Mouse (Mus musculus): ENCODE measurements at regions not wholly inside any gene's neighbourhood (a gene's known extent, or its start where the extent isn't known, plus 50 kb on each side); places are given as distances from the start of the nearest gene placed in this dataset.

- Histone ChIP-seq H3K4me3 (ENCODE audit: control insufficient read depth in 1 of 2, insufficient read depth in 1 of 2, low read depth in 2 of 2, low read length in 2 of 2) (no peak overlapping the region), H3K36me3 (ENCODE audit: control insufficient read depth in 1 of 2, insufficient read depth in 2 of 2, low read length in 2 of 2) (no peaks in the 10 kb centered on the region), H3K27ac (ENCODE audit: control insufficient read depth, low read depth, low read length) (no peak overlapping the region), H3K79me2 (ENCODE audit: control insufficient read depth, insufficient read depth, low read length, poor library complexity) (no peaks in the 10 kb centered on the region), H3K9ac (ENCODE audit: control insufficient read depth, low read depth, low read length, poor library complexity, severe bottlenecking) (no peak overlapping the region), H3K4me1 (ENCODE audit: control insufficient read depth in 1 of 2, insufficient read depth in 2 of 2, low read length in 2 of 2) (no peaks in the 10 kb centered on the region), H3K27me3 (ENCODE audit: control insufficient read depth in 1 of 2, insufficient read depth in 2 of 2, low read length in 2 of 2) (no peaks in the 10 kb centered on the region), H3K9me3 (replicated peaks; ENCODE audit: insufficient read depth, low read length) (no peaks in the 10 kb centered on the region)
- no peak for DNase-seq (ENCODE audit: low read depth, low spot score)
- TF ChIP-seq MAFK (IDR thresholded peaks at IDR 0.05; ENCODE audit: borderline replicate concordance, low read depth, low read length) (no peak), NRF1 (IDR thresholded peaks at IDR 0.05; ENCODE audit: insufficient read depth, low read depth, low read length, poor library complexity, severe bottlenecking) (no peak), ZKSCAN1 (IDR thresholded peaks at IDR 0.05; ENCODE audit: low read depth, low read length) (no peak), NELFE (IDR thresholded peaks at IDR 0.05; ENCODE audit: low read depth, low read length) (no peak), MXI1 (IDR thresholded peaks at IDR 0.05; ENCODE audit: low read depth, low read length) (no peak), CHD2 (IDR thresholded peaks at IDR 0.05; ENCODE audit: low read length) (no peak), ZC3H11A (IDR thresholded peaks at IDR 0.05; ENCODE audit: low read depth, low read length) (no peak), TBP (IDR thresholded peaks at IDR 0.05; ENCODE audit: low read depth, low read length) (no peak), HCFC1 (IDR thresholded peaks at IDR 0.05; ENCODE audit: low read depth, low read length) (no peak), MEF2A (IDR thresholded peaks at IDR 0.05; ENCODE audit: extremely low read depth, insufficient replicate concordance, low read depth, low read length, poor library complexity, severe bottlenecking) (no peak)
Observed at GRCm38 (mm10) chr8:35268986-35269385, 496.6 kb upstream of the Gm19410 start.

GRCm38 (mm10) chr8:35275972-35276371, 489.6 kb upstream of the Gm19410 start:
- Histone ChIP-seq H3K4me1 (ENCODE audit: control insufficient read depth in 1 of 2, insufficient read depth in 2 of 2, low read length in 2 of 2) (no peaks in the 10 kb centered on the region), H3K9me3 (replicated peaks; ENCODE audit: insufficient read depth, low read length) (no peaks in the 10 kb centered on the region), H3K27me3 (ENCODE audit: control insufficient read depth in 1 of 2, insufficient read depth in 2 of 2, low read length in 2 of 2) (no peaks in the 10 kb centered on the region), H3K9ac (ENCODE audit: control insufficient read depth, low read depth, low read length, poor library complexity, severe bottlenecking) (no peak overlapping the region), H3K4me3 (ENCODE audit: control insufficient read depth in 1 of 2, insufficient read depth in 1 of 2, low read depth in 2 of 2, low read length in 2 of 2) (no peak overlapping the region), H3K79me2 (ENCODE audit: control insufficient read depth, insufficient read depth, low read length, poor library complexity) (no peaks in the 10 kb centered on the region), H3K36me3 (ENCODE audit: control insufficient read depth in 1 of 2, insufficient read depth in 2 of 2, low read length in 2 of 2) (no peaks in the 10 kb centered on the region), H3K27ac (ENCODE audit: control insufficient read depth, low read depth, low read length) (no peak overlapping the region)
- TF ChIP-seq ZMIZ1 (IDR thresholded peaks at IDR 0.05; ENCODE audit: low read depth, low read length) (no peak), SMC3 (IDR thresholded peaks at IDR 0.05; ENCODE audit: low read depth, low read length) (no peak), MXI1 (IDR thresholded peaks at IDR 0.05; ENCODE audit: low read depth, low read length) (no peak), ELF1 (IDR thresholded peaks at IDR 0.05; ENCODE audit: low read depth, low read length) (no peak), UBTF (IDR thresholded peaks at IDR 0.05; ENCODE audit: borderline replicate concordance, insufficient read depth, low read depth, low read length) (no peak), E2F4 (IDR thresholded peaks at IDR 0.05; ENCODE audit: borderline replicate concordance, low read depth, low read length) (no peak), POLR2AphosphoS5 (IDR thresholded peaks at IDR 0.05; ENCODE audit: borderline replicate concordance, low read depth, low read length) (no peak), POLR2A (IDR thresholded peaks at IDR 0.05; ENCODE audit: control insufficient read depth in 1 of 2, insufficient read depth in 1 of 2, low read depth in 1 of 2, low read length in 2 of 2, poor library complexity in 1 of 2) (no peak), MAZ (IDR thresholded peaks at IDR 0.05; ENCODE audit: low read depth, low read length) (no peak), RAD21 (IDR thresholded peaks at IDR 0.05; ENCODE audit: low read depth, low read length) (no peak), MAFK (IDR thresholded peaks at IDR 0.05; ENCODE audit: borderline replicate concordance, low read depth, low read length) (no peak), RCOR1 (IDR thresholded peaks at IDR 0.05; ENCODE audit: low read depth, low read length) (no peak), JUND (IDR thresholded peaks at IDR 0.05; ENCODE audit: low read depth, low read length) (no peak), CHD2 (IDR thresholded peaks at IDR 0.05; ENCODE audit: low read length) (no peak)
- DNase-seq (ENCODE audit: low read depth, low spot score): no peak
